Mouse (Mus musculus) stomach, postnatal 0 days (tissue): Measurements from ENCODE around the gene Sparc. TPM values are rescaled to one million over a fixed set of nuclear protein-coding genes. Genes with fewer than 3 reads are reported as not detected.

Experiments
- ATAC-seq: fragments of 200-750 bp; cut with Nextera tagmentation; 2 replicates; pipeline ENCODE4 v1.8.0; 2017; ENCODE audit not compliant: low FRiP score, low TSS enrichment
- DNase-seq: peaks from one replicate; pipeline ENCODE4 v3.0.0-alpha.2; 2016; ENCODE audit warnings: low spot score
- H3K27ac ChIP-seq: fragments of 300-500 bp; sonication (generic); replicated peaks from 2 replicates; pipeline ENCODE4 v1.5.1; 2014; ENCODE audit warnings: mild to moderate bottlenecking, control low read depth
- H3K27me3 ChIP-seq: fragments of 300-500 bp; sonication (generic); 2 replicates; pipeline ENCODE4 v1.6.1; 2014; ENCODE audit warnings: low read length; ENCODE audit not compliant: control insufficient read depth, insufficient read depth
- H3K36me3 ChIP-seq: fragments of 300-500 bp; sonication (generic); 2 replicates; pipeline ENCODE4 v1.6.1; 2014; ENCODE audit warnings: low read length, mixed read lengths; ENCODE audit not compliant: control insufficient read depth, insufficient read depth
- H3K4me1 ChIP-seq: fragments of 300-500 bp; sonication (generic); replicated peaks from 2 replicates; pipeline ENCODE4 v1.6.1; 2014; ENCODE audit warnings: antibody characterized with exemption; ENCODE audit not compliant: control insufficient read depth, insufficient read depth
- H3K4me2 ChIP-seq: fragments of 300-500 bp; sonication (generic); replicated peaks from 2 replicates; pipeline ENCODE4 v1.6.1; 2014; ENCODE audit warnings: low read depth, mild to moderate bottlenecking, control low read depth, moderate library complexity
- H3K4me3 ChIP-seq: fragments of 300-500 bp; sonication (generic); 2 replicates; pipeline ENCODE4 v1.5.1; 2014; ENCODE audit warnings: low read depth, low read length, control low read depth
- H3K9ac ChIP-seq: fragments of 300-500 bp; sonication (generic); 2 replicates; pipeline ENCODE4 v1.6.1; 2014; ENCODE audit warnings: mild to moderate bottlenecking, low read length, control low read depth, mixed read lengths
- H3K9me3 ChIP-seq: fragments of 300-500 bp; sonication (generic); 2 replicates; pipeline ENCODE4 v1.6.1; 2016; ENCODE audit warnings: low read length; ENCODE audit not compliant: control insufficient read depth
- CTCF ChIP-seq: IDR thresholded peaks from 2 replicates; pipeline ENCODE4 v1.5.1; 2016; ENCODE audit warnings: antibody characterized with exemption, low read depth, mild to moderate bottlenecking, moderate library complexity
- EP300 ChIP-seq: optimal IDR thresholded peaks from 2 replicates; pipeline ENCODE3; 2016; ENCODE audit warnings: antibody characterized with exemption
- WGBS: fragments of 180-500 bp; shearing (Covaris S2); extraction: QIAGEN DNeasy Blood & Tissue Kit; methylation state at CpG from one replicate; pipeline ENCODE4 v1.1.7; 2014; 5-methylcytosine and 5-hydroxymethylcytosine counted together
- polyA plus RNA-seq: library from polyadenylated mRNA; unstranded; fragments of >200 nt; fragmentation: Nextera tagmentation; extraction: Ambion mirVana; gene quantifications from 2 replicates; pipeline ENCODE4 v1.2.1, GENCODE M21; 2015

Gene Sparc
- polyA plus RNA-seq, 1 experiment from 2014 or later, result 1,849 TPM

DNA sequence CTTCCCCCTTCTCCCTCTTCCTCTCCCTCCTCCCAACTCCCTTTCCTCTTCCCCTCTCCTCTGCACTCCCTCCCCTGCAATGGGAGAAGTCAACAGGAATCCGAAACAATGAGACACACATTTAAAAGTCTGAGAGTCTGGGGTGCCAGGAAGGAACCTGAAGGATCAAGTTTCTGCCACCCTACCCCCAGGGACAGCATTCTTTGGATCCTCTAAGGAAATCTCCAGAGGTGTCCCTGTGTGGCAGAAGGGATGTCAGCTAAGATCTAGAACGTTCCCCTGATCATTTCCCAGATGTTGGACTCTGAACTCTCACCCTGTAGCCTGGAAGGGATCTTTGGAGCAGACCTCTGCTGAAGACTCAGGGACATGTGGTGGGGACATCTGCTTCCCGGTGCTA is 12.5 kb downstream of the Sparc start:
- peak overlapping the region; percentile 31; the same call in 1 of the 2 replicates for H3K27ac ChIP-seq
- H3K4me1 ChIP-seq, result no peaks in the 10 kb centered on the region; the same call in 1 of the 2 replicates
- peaks cover 35% of the 10 kb centered on the region for H3K36me3 ChIP-seq
- no peak overlapping the region for H3K9ac ChIP-seq
- no peaks in the 10 kb centered on the region for H3K27me3 ChIP-seq
- no peaks in the 10 kb centered on the region for H3K9me3 ChIP-seq
- no peak overlapping the region for H3K4me2 ChIP-seq
- DNase-seq, result no peak
- 46% methylated on average over 3 of the region's 3 CpGs for WGBS
- TF ChIP-seq CTCF, result no peak
- TF ChIP-seq EP300, result no peak
- H3K4me3 ChIP-seq, result no peak overlapping the region
- no peak for ATAC-seq

DNA sequence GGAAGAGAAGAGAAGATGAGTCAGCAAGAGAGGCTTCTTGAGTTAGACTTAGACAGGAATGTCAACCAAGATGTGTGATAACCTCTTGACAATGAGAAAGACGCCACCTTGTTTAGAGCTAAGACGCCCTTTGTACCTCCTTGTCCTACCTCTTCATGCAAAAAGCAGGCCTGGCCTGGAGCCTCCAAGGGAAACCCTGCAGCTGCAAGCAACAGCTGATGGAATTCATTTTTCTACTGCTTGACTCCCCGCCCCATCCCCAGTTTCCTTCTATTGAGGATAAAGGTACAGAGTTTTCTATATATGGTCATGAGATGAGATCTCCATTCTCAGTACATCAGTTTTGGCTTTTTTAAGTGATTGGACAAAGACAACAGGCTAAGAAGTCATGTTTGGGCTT is 13.0 kb downstream of the Sparc start:
- TF ChIP-seq EP300 (no peak), CTCF (no peak)
- no peaks in the 10 kb centered on the region for H3K9me3 ChIP-seq
- 41% methylated on average over 3 of the region's 3 CpGs for WGBS
- no peaks in the 10 kb centered on the region for H3K27me3 ChIP-seq
- peaks cover 35% of the 10 kb centered on the region for H3K36me3 ChIP-seq
- no peak overlapping the region for H3K4me3 ChIP-seq
- peak overlapping the region; percentile 31; the same call in 1 of the 2 replicates for H3K27ac ChIP-seq
- DNase-seq (no peak), ATAC-seq (no peak)
- no peak overlapping the region for H3K4me2 ChIP-seq
- no peaks in the 10 kb centered on the region; the same call in 1 of the 2 replicates for H3K4me1 ChIP-seq
- H3K9ac ChIP-seq, result no peak overlapping the region

DNA sequence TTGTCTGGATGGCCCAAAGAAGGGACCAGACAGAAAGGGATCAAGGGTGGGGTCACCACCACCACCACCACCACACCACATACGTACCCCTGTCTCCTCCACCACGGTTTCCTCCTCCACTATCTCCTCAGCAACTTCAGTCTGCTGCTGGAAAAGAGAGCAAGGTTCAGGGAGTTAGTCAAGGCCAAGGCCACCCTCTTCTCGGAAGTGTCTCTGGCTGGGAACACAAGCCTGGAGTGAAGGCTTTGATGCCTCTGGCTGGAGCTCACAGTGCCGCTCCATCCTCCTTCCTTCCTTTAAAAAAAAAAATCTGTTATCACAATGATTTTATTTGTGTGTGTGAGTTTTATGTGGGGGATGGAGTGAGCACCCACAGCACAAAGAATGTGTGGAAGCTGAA is 15.8 kb downstream of the Sparc start:
- WGBS, result 93% methylated on average over 4 of the region's 4 CpGs
- 0 out of 2 replicates have a peak overlapping the region, but pooled peaks have one; percentile 13 for H3K27ac ChIP-seq

DNA sequence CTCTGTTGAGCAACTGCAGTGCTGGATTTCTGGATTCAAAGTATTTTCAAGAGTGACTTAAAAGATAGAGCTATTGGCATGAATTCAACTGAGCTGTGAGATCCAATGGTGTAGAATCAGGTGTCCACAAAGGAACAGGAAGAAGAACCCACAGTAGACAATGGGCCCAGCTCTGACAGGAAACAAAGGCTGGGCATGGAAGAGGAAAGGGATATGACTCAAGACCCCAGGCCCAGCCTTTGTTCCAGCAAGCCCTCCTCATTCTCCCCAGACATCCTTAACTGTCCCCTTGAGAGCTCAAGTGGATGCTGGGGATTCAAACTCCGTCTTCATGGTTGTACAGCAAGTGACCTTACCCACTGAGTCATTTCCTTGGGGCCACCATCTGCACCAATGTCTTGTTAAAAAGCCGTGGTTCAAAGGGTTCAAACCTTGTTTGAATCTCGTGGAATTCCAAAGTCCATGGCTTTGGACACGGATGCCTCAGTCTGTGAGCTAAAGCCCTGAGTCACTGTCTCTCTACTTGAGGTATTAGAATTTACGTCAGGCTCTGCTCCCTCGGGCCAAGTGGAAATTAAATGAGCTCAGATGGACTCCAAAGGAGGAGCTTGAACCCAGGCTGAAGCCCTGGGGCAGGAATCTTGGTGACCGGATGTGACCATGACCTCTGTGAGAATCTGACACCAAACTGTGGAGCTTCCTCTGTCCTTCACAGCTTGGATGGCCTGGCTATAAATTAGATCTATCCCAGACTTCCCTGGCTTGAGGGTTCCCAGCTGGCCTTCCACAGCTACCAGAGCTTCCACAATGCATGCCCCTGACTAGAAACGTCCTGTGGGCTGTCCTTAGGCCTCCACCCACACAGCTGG is 17.1 kb downstream of the Sparc start:
- TF ChIP-seq CTCF, result no peak
- TF ChIP-seq EP300, result no peak
- DNase-seq (no peak), ATAC-seq (peak; percentile 39; the same call in 1 of the 2 replicates)
- no peak overlapping the region for H3K4me2 ChIP-seq
- no peak overlapping the region; the same call in 1 of the 2 replicates for H3K9ac ChIP-seq
- H3K27ac ChIP-seq, result peak overlapping the region; percentile 61
- H3K36me3 ChIP-seq, result peaks cover 50% of the 10 kb centered on the region
- H3K4me3 ChIP-seq, result no peak overlapping the region
- H3K4me1 ChIP-seq, result no peaks in the 10 kb centered on the region; the same call in 1 of the 2 replicates
- H3K9me3 ChIP-seq, result no peaks in the 10 kb centered on the region
- 50% methylated on average over 8 of the region's 8 CpGs for WGBS
- H3K27me3 ChIP-seq, result no peaks in the 10 kb centered on the region

More for the DNA sequence above, 15.8 kb downstream of the Sparc start:
- TF ChIP-seq CTCF, result no peak
- TF ChIP-seq EP300, result no peak
- peaks cover 44% of the 10 kb centered on the region for H3K36me3 ChIP-seq
- H3K4me2 ChIP-seq, result no peak overlapping the region
- DNase-seq, result no peak
- no peaks in the 10 kb centered on the region; the same call in 1 of the 2 replicates for H3K4me1 ChIP-seq
- H3K27me3 ChIP-seq, result no peaks in the 10 kb centered on the region
- no peak for ATAC-seq
- no peaks in the 10 kb centered on the region for H3K9me3 ChIP-seq
- H3K4me3 ChIP-seq, result no peak overlapping the region
- no peak overlapping the region for H3K9ac ChIP-seq

DNA sequence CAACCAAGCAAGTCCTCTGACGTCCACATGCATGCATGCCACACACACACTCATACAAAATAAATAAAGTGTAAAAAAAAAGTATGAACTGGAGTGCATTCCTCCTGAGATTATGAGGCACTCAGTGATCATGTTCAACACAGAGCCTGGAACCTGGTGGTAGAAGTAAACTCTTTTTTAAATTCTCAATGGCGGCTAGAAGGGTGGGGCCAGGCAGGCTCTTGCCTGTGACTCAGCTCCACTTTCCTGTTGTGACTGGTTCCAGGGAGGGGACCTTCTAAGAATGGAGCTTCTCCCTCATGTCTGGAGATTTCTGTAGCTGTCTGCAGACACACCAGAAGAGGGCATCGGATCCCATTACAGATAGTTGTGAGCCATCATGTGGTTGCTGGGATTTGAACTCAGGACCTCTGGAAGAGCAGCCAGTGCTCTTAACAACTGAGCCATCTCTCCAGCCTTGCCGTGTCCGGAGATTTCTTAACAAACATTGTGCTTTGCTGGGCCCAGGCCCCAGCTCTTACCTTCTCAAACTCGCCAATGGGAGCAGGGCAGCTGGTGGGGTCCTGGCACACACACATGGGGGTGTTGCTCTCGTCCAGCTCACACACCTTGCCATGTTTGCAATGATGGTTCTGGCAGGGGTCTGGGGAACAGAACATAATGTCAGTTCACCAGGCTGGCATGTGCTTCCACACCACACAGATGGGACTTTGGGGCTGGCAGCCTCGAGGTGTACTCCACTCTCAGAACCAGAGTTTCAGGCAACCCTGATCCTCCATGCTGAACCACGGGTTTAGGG is 18.1 kb downstream of the Sparc start:
- Histone ChIP-seq H3K4me1 (no peaks in the 10 kb centered on the region), H3K4me2 (no peak overlapping the region), H3K36me3 (peaks cover 53% of the 10 kb centered on the region), H3K4me3 (no peak overlapping the region), H3K9ac (no peak overlapping the region), H3K27me3 (no peaks in the 10 kb centered on the region), H3K9me3 (no peaks in the 10 kb centered on the region), H3K27ac (peak overlapping the region; percentile 63)
- TF ChIP-seq CTCF (peak; percentile 44), EP300 (no peak)
- WGBS, result 70% methylated on average over 9 of the region's 9 CpGs
- DNase-seq (no peak), ATAC-seq (peak; percentile 72)
